Mouse (Mus musculus) Patski (cell line): ENCODE results near the gene Cfap100. TPM values are rescaled to one million over a fixed set of nuclear protein-coding genes. Genes with fewer than 3 reads are reported as not detected.
A peak's percentile ranks its signal among the peaks of the same experiment; 100 is the strongest.

Source experiments
- ATAC-seq: fragments of 100-300 bp; one replicate; pipeline ENCODE4 v1.8.0; 2021
- CTCF ChIA-PET: fragments of 350-600 bp; sonication (Branson Sonifier 250); formaldehyde crosslinking; loops from one replicate; lab custom pipeline; 2022; ENCODE audit warnings: inconsistent platforms; lab: Charles Lee
- POLR2A ChIA-PET: fragments of 350-600 bp; sonication (Branson Sonifier 250); formaldehyde crosslinking; loops from one replicate; lab custom pipeline; 2022; ENCODE audit warnings: antibody characterized with exemption, inconsistent platforms; lab: Charles Lee
- DNase-seq: peaks from one replicate; pipeline ENCODE4 v3.0.0-alpha.2; 2011; ENCODE audit warnings: low read depth, low spot score
- H3K27me3 ChIP-seq: fragments of 371-371 bp; one replicate; pipeline ENCODE4 v1.5.1; 2021
- CTCF ChIP-seq: fragments of 100-300 bp; IDR thresholded peaks from one replicate; pipeline ENCODE4 v1.5.1; 2021
- in situ Hi-C: fragments of 300-500 bp; cut with MboI; formaldehyde crosslinking; loops from 3 replicates; pipeline ENCODE4 v1.11.1; 2018; ENCODE audit warnings: low pct_unique_long_range_greater_than_20kb, mixed read lengths
- polyA plus RNA-seq: library from polyadenylated mRNA; unstranded; gene quantifications from one replicate; pipeline ENCODE4 v1.2.3, GENCODE M21; 2021

Cfap100 gene
- polyA plus RNA-seq, 1 experiment from 2014 or later: 6.1 TPM

- CTCF ChIA-PET: interaction anchor here (1.3 kb wide), 1 partner anchor 27 kb away, joined by 4 read pairs; no protein-coding TSS in a partner anchor
- POLR2A ChIA-PET: interaction anchor here (1.7 kb wide), 1 partner anchor 9 kb away, joined by 4 read pairs; no protein-coding TSS in a partner anchor
- in situ Hi-C loops: no loop called here
- ATAC-seq: no peak
- DNase-seq: no peak
- TF ChIP-seq CTCF: no peak
- H3K27me3 ChIP-seq: no peaks in the 10 kb centered on the region
These were observed 32.8 kb downstream of the Cfap100 start for GRCm38 (mm10) chr6:90395751-90396150.

GRCm38 (mm10) chr6:90393948-90394347, 34.6 kb downstream of the Cfap100 start:
- CTCF ChIA-PET: no interaction called here
- in situ Hi-C loops: no loop called here
- POLR2A ChIA-PET: no interaction called here
- no peaks in the 10 kb centered on the region for H3K27me3 ChIP-seq
- TF ChIP-seq CTCF: no peak
- ATAC-seq: no peak
- DNase-seq: no peak

GRCm38 (mm10) chr6:90390629-90391028, 38.0 kb downstream of the Cfap100 start:
- no peak for DNase-seq
- ATAC-seq: no peak
- in situ Hi-C loops: no loop called here
- TF ChIP-seq CTCF: no peak
- CTCF ChIA-PET: interaction anchor here (1.3 kb wide), 1 partner anchor 32 kb away, joined by 4 read pairs; no protein-coding TSS in a partner anchor
- POLR2A ChIA-PET: no interaction called here
- H3K27me3 ChIP-seq: no peaks in the 10 kb centered on the region

GRCm38 (mm10) chr6:90381465-90381864, 47.1 kb downstream of the Cfap100 start:
- CTCF ChIA-PET: interaction anchor here (0.7 to 1.5 kb wide), 5 partner anchors 9 to 48 kb away, joined by 3 to 4 read pairs (median 3); partner anchors contain the start of gene Uroc1
- TF ChIP-seq CTCF: no peak
- POLR2A ChIA-PET: interaction anchor here (1.0 to 2.1 kb wide), 2 partner anchors 10 to 21 kb away, joined by 4 to 8 read pairs; no protein-coding TSS in a partner anchor
- H3K27me3 ChIP-seq: no peaks in the 10 kb centered on the region
- in situ Hi-C loops: no loop called here
- peak; percentile 63 for ATAC-seq
- peak; percentile 35 for DNase-seq

GRCm38 (mm10) chr6:90377708-90378107, 50.9 kb downstream of the Cfap100 start:
- in situ Hi-C loops: no loop called here
- ATAC-seq (no peak), DNase-seq (no peak)
- TF ChIP-seq CTCF: no peak
- CTCF ChIA-PET: no interaction called here
- no peaks in the 10 kb centered on the region for H3K27me3 ChIP-seq
- POLR2A ChIA-PET: no interaction called here

GRCm38 (mm10) chr6:90374647-90375046, 54.0 kb downstream of the Cfap100 start:
- POLR2A ChIA-PET: interaction anchor here (0.7 to 1.7 kb wide), 3 partner anchors 10 to 849 kb away, joined by 3 to 4 read pairs (median 4); no protein-coding TSS in a partner anchor
- no peak for ATAC-seq
- H3K27me3 ChIP-seq: no peaks in the 10 kb centered on the region
- CTCF ChIA-PET: interaction anchor here (0.7 to 0.9 kb wide), 2 partner anchors 13 to 201 kb away, joined by 3 read pairs; no protein-coding TSS in a partner anchor
- no peak for TF ChIP-seq CTCF
- DNase-seq: no peak
- in situ Hi-C loops: loop anchor here (25.0 kb wide), 3 partner anchors 738 to 1412 kb away; partner anchors contain the start of genes Fbln2 and Nup210

GRCm38 (mm10) chr6:90369725-90370553, 58.7 kb downstream of the Cfap100 start:
- ChIA-PET POLR2A (interaction anchor here (0.7 to 4.8 kb wide), 6 partner anchors 11 to 242 kb away, joined by 3 to 46 read pairs (median 4); no protein-coding TSS in a partner anchor), CTCF (interaction anchor here (0.7 to 2.8 kb wide), 4 partner anchors 9 to 60 kb away, joined by 3 to 10 read pairs (median 4); no protein-coding TSS in a partner anchor)
- no peaks in the 10 kb centered on the region for H3K27me3 ChIP-seq
- peak; percentile 34 for ATAC-seq
- in situ Hi-C loops: loop anchor here (25.0 kb wide), 3 partner anchors 742 to 1408 kb away; partner anchors contain the start of genes Fbln2 and Nup210
- DNase-seq: no peak
- TF ChIP-seq CTCF: no peak

- no peaks in the 10 kb centered on the region for H3K27me3 ChIP-seq
- no peak for TF ChIP-seq CTCF
- ChIA-PET POLR2A (interaction anchor here (0.7 to 4.8 kb wide), 5 partner anchors 10 to 243 kb away, joined by 3 to 46 read pairs (median 4); no protein-coding TSS in a partner anchor), CTCF (interaction anchor here (1.0 kb wide), 1 partner anchor 8 kb away, joined by 4 read pairs; no protein-coding TSS in a partner anchor)
- peak; percentile 73 for DNase-seq
- peak; percentile 91 for ATAC-seq
- in situ Hi-C loops: loop anchor here (25.0 kb wide), 3 partner anchors 743 to 1407 kb away; partner anchors contain the start of genes Fbln2 and Nup210
These were observed 59.4 kb downstream of the Cfap100 start, which contains the start of gene Zxdc for GRCm38 (mm10) chr6:90368976-90369724. Gene Zxdc, plus strand, starts transcription at chr6:90369492.

GRCm38 (mm10) chr6:90363301-90363700, 65.3 kb downstream of the Cfap100 start:
- no peaks in the 10 kb centered on the region for H3K27me3 ChIP-seq
- POLR2A ChIA-PET: no interaction called here
- in situ Hi-C loops: loop anchor here (25.0 kb wide), 3 partner anchors 749 to 1401 kb away; partner anchors contain the start of genes Fbln2 and Nup210
- no peak for ATAC-seq
- no peak for TF ChIP-seq CTCF
- no peak for DNase-seq
- CTCF ChIA-PET: no interaction called here
